Mouse (Mus musculus) intestine, postnatal 0 days (tissue): ENCODE data around the gene Eral1. TPM values are rescaled to one million over a fixed set of nuclear protein-coding genes. Genes with fewer than 3 reads are reported as not detected.

Source experiments
- ATAC-seq: fragments of 200-750 bp; cut with Nextera tagmentation; 2 replicates; pipeline ENCODE4 v1.8.0; 2017; ENCODE audit warnings: mild to moderate bottlenecking, moderate TSS enrichment, moderate library complexity
- H3K27ac ChIP-seq: fragments of 300-500 bp; sonication (generic); 2 replicates; pipeline ENCODE4 v1.5.1; 2014; ENCODE audit warnings: mild to moderate bottlenecking, low read depth, low read length, moderate library complexity
- H3K27me3 ChIP-seq: fragments of 300-500 bp; sonication (generic); replicated peaks from 2 replicates; pipeline ENCODE4 v1.6.1; 2014; ENCODE audit warnings: low read length, mixed read lengths; ENCODE audit not compliant: control insufficient read depth, insufficient read depth
- H3K36me3 ChIP-seq: fragments of 300-500 bp; sonication (generic); 2 replicates; pipeline ENCODE4 v1.6.1; 2014; ENCODE audit warnings: mild to moderate bottlenecking, moderate library complexity; ENCODE audit not compliant: control insufficient read depth, insufficient read depth
- H3K4me1 ChIP-seq: fragments of 300-500 bp; sonication (generic); replicated peaks from 2 replicates; pipeline ENCODE4 v1.6.1; 2014; ENCODE audit warnings: antibody characterized with exemption, low read length, mixed read lengths; ENCODE audit not compliant: control insufficient read depth, insufficient read depth
- H3K4me2 ChIP-seq: fragments of 300-500 bp; sonication (generic); replicated peaks from 2 replicates; pipeline ENCODE4 v1.6.1; 2014; ENCODE audit warnings: low read depth, mild to moderate bottlenecking, moderate library complexity
- H3K4me3 ChIP-seq: fragments of 300-500 bp; sonication (generic); 2 replicates; pipeline ENCODE4 v1.5.1; 2014; ENCODE audit warnings: low read depth, low read length
- H3K9ac ChIP-seq: fragments of 300-500 bp; sonication (generic); 2 replicates; pipeline ENCODE4 v1.6.1; 2014; ENCODE audit warnings: mild to moderate bottlenecking, low read depth, low read length
- H3K9me3 ChIP-seq: fragments of 300-500 bp; sonication (generic); 2 replicates; pipeline ENCODE4 v1.6.1; 2016; ENCODE audit warnings: mixed run types; ENCODE audit not compliant: control insufficient read depth
- CTCF ChIP-seq: sonication (generic); IDR thresholded peaks from 2 replicates; pipeline ENCODE4 v1.5.1; 2016; ENCODE audit warnings: low read depth, mild to moderate bottlenecking, control low read depth, antibody characterized with exemption, moderate library complexity
- WGBS: fragments of 180-500 bp; shearing (Covaris S2); extraction: QIAGEN DNeasy Blood & Tissue Kit; methylation state at CpG from one replicate; pipeline ENCODE4 v1.1.7; 2014; 5-methylcytosine and 5-hydroxymethylcytosine counted together
- polyA plus RNA-seq: library from polyadenylated mRNA; unstranded; fragments of >200 nt; fragmentation: Nextera tagmentation; extraction: Ambion mirVana; gene quantifications from 2 replicates; pipeline ENCODE4 v1.2.1, GENCODE M21; 2015

The Eral1 gene
- polyA plus RNA-seq, 1 experiment from 2014 or later = 13.0 TPM

GRCm38 (mm10) chr11:78113616-78114015 lies 33.4 kb upstream of the Eral1 start:
- ATAC-seq = no peak
- H3K4me1 ChIP-seq = 0 out of 2 replicates have a peak, but pooled peaks cover 3% of the 10 kb centered on the region
- H3K4me3 ChIP-seq = no peak overlapping the region
- TF ChIP-seq CTCF = no peak
- no peaks in the 10 kb centered on the region for H3K36me3 ChIP-seq
- H3K9me3 ChIP-seq = no peaks in the 10 kb centered on the region
- no peaks in the 10 kb centered on the region for H3K27me3 ChIP-seq
- no peak overlapping the region for H3K9ac ChIP-seq
- H3K27ac ChIP-seq = no peak overlapping the region
- WGBS = 93% methylated on average over 2 of the region's 2 CpGs
- H3K4me2 ChIP-seq = no peak overlapping the region

GRCm38 (mm10) chr11:78104501-78104900 lies 24.3 kb upstream of the Eral1 start:
- Histone ChIP-seq H3K27me3 (no peaks in the 10 kb centered on the region), H3K4me2 (no peak overlapping the region), H3K27ac (0 out of 2 replicates have a peak overlapping the region, but pooled peaks have one; percentile 16), H3K36me3 (no peaks in the 10 kb centered on the region; the same call in 1 of the 2 replicates), H3K9ac (no peak overlapping the region), H3K4me3 (no peak overlapping the region), H3K4me1 (no peaks in the 10 kb centered on the region), H3K9me3 (no peaks in the 10 kb centered on the region)
- no peak for ATAC-seq
- TF ChIP-seq CTCF = no peak
- 98% methylated on average over 5 of the region's 5 CpGs for WGBS

- peak; percentile 31; the same call in 1 of the 2 replicates for ATAC-seq
- WGBS = 38% methylated on average over 5 of the region's 5 CpGs
- peak; percentile 58 for TF ChIP-seq CTCF
Observed at GRCm38 (mm10) chr11:78102958-78103747, 23.0 kb upstream of the Eral1 start.

GRCm38 (mm10) chr11:78102142-78102541 lies 22.0 kb upstream of the Eral1 start:
- no peaks in the 10 kb centered on the region; the same call in 1 of the 2 replicates for H3K4me1 ChIP-seq
- 73% methylated on average over 5 of the region's 5 CpGs for WGBS
- no peak overlapping the region for H3K4me3 ChIP-seq
- H3K9me3 ChIP-seq = no peaks in the 10 kb centered on the region
- no peak for TF ChIP-seq CTCF
- H3K27me3 ChIP-seq = no peaks in the 10 kb centered on the region
- no peak for ATAC-seq
- H3K27ac ChIP-seq = no peak overlapping the region
- H3K36me3 ChIP-seq = no peaks in the 10 kb centered on the region; the same call in 1 of the 2 replicates
- H3K9ac ChIP-seq = no peak overlapping the region
- H3K4me2 ChIP-seq = no peak overlapping the region

More at GRCm38 (mm10) chr11:78102958-78103747, 23.0 kb upstream of the Eral1 start:
- H3K27me3 ChIP-seq = no peaks in the 10 kb centered on the region
- no peaks in the 10 kb centered on the region for H3K4me1 ChIP-seq
- no peak overlapping the region for H3K4me2 ChIP-seq
- no peak overlapping the region for H3K4me3 ChIP-seq
- H3K9me3 ChIP-seq = no peaks in the 10 kb centered on the region
- H3K27ac ChIP-seq = no peak overlapping the region
- H3K9ac ChIP-seq = no peak overlapping the region
- H3K36me3 ChIP-seq = no peaks in the 10 kb centered on the region; the same call in 1 of the 2 replicates

GRCm38 (mm10) chr11:78100746-78101145 lies 20.6 kb upstream of the Eral1 start:
- no peak for TF ChIP-seq CTCF
- no peaks in the 10 kb centered on the region for H3K27me3 ChIP-seq
- WGBS = 83% methylated on average over 11 of the region's 11 CpGs
- H3K36me3 ChIP-seq = no peaks in the 10 kb centered on the region
- H3K9me3 ChIP-seq = no peaks in the 10 kb centered on the region
- H3K4me1 ChIP-seq = no peaks in the 10 kb centered on the region; the same call in 1 of the 2 replicates
- H3K4me3 ChIP-seq = no peak overlapping the region
- no peak overlapping the region for H3K27ac ChIP-seq
- H3K4me2 ChIP-seq = no peak overlapping the region
- ATAC-seq = no peak
- no peak overlapping the region for H3K9ac ChIP-seq

GRCm38 (mm10) chr11:78097077-78097476 lies 16.9 kb upstream of the Eral1 start:
- Histone ChIP-seq H3K36me3 (no peaks in the 10 kb centered on the region), H3K27me3 (no peaks in the 10 kb centered on the region), H3K4me3 (no peak overlapping the region), H3K9me3 (no peaks in the 10 kb centered on the region), H3K4me1 (no peaks in the 10 kb centered on the region; the same call in 1 of the 2 replicates), H3K9ac (peak overlapping the region; percentile 27; the same call in 1 of the 2 replicates), H3K4me2 (peak overlapping the region; percentile 37), H3K27ac (no peak overlapping the region)
- ATAC-seq = no peak
- WGBS = 38% methylated on average over 3 of the region's 3 CpGs
- TF ChIP-seq CTCF = no peak
